Mouse (Mus musculus) myocyte (in vitro differentiated cells): ENCODE measurements around the gene Ctnnbl1.

ENCODE experiments used
- E2F4 ChIP-seq: IDR thresholded peaks from one replicate; pipeline ENCODE4 v1.6.1; 2011; ENCODE audit warnings: mild to moderate bottlenecking, control low read depth, moderate library complexity; ENCODE audit not compliant: insufficient read depth
- MYOD1 ChIP-seq, 3 experiments: IDR thresholded peaks; one replicate each; pipeline ENCODE4 v1.6.1; 2011; ENCODE audit warnings: control low read depth in 2 of 3, low read depth in 2 of 3, mild to moderate bottlenecking in 2 of 3, moderate library complexity in 1 of 3; ENCODE audit not compliant: insufficient read length in 2 of 3, control insufficient read depth in 1 of 3
- MYOG ChIP-seq, 3 experiments: IDR thresholded peaks; one replicate each; pipeline ENCODE4 v1.6.1; 2011; ENCODE audit warnings: control low read depth in 2 of 3, low read depth in 2 of 3, mild to moderate bottlenecking in 2 of 3; ENCODE audit not compliant: insufficient read length in 2 of 3, control insufficient read depth in 1 of 3, insufficient read depth in 1 of 3

- TF ChIP-seq E2F4: no peak
- no peak for TF ChIP-seq MYOD1 (IDR thresholded peaks at IDR 0.05; ENCODE audit: control insufficient read depth in 1 of 3, insufficient read length in 2 of 3, low read depth in 2 of 3)
- no peak for TF ChIP-seq MYOG (IDR thresholded peaks at IDR 0.05; ENCODE audit: control insufficient read depth in 1 of 3, insufficient read depth in 1 of 3, insufficient read length in 2 of 3, low read depth in 2 of 3)
Observed at GRCm38 (mm10) chr2:157795627-157796423, 58.6 kb downstream of the Ctnnbl1 start.
